Mouse (Mus musculus): ENCODE measurements around the gene Cd79b. TPM values are rescaled to one million over a fixed set of nuclear protein-coding genes. Genes with fewer than 3 reads are reported as not detected.

Cd79b gene
- total RNA-seq, 2 experiments from 2014 or later, result 1.8 to 2.0 TPM

DNA sequence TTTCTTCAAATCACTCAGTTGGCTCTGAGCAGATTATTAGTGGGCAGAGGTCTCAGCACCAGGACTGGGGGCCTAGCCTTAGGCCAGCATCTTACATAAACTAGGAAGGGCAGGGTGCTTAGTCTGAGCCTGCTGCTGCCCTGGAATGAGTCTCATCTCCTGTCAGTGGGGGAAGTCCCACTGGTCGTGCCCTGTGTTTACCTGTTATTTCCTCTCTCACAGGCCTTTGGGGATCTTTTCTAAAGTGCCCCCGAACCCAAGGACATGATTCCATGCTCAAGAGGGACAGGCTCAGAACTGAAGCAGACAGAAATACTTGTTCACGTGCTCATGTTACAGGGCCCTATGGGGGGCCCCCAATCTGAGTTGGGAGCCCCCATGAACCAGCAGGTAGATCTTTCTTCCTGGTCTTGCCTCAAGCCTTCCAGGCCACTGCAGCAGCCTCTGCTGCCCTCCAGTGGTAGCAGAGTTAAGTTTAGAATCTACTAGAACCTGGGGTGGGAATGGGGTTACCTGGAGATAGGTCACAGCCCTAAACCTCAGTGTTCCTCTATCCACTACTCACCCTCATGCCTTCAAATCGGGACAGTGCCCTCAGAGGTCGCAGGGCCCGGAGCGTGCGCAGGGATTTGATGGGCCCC is 11.1 kb upstream of the Cd79b start:
- intact Hi-C loops (cut with DNase I), result loop anchor here (1.0 to 2.0 kb wide), 2 partner anchors 23 to 69 kb away; partner anchors contain the start of genes Ftsj3 and Psmc5
- DNase-seq, result peak; percentile 68 to 85

DNA sequence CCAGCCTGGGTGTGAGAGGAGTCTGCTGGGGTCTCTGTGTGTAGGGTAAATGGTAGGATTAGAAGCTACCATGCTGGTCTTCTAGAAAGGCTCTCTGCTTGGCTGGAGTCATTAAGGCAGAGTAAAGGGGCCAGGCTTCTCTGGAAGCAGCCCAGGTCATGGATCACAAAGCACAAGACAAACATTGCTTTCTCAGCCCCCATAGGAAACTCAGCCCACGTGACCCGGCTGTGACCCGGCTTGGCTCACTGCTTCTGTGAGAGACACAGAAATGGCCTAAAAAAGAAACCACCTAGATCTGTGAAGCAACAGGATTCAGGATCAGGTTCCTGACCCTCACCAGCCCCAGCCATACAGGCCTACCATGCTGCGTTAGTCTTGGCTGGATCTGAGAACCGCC is 10.3 kb upstream of the Cd79b start:
- no peak for DNase-seq
- intact Hi-C loops (cut with DNase I), result loop anchor here (1.0 kb wide), 1 partner anchor 23 kb away; no protein-coding TSS in a partner anchor

DNA sequence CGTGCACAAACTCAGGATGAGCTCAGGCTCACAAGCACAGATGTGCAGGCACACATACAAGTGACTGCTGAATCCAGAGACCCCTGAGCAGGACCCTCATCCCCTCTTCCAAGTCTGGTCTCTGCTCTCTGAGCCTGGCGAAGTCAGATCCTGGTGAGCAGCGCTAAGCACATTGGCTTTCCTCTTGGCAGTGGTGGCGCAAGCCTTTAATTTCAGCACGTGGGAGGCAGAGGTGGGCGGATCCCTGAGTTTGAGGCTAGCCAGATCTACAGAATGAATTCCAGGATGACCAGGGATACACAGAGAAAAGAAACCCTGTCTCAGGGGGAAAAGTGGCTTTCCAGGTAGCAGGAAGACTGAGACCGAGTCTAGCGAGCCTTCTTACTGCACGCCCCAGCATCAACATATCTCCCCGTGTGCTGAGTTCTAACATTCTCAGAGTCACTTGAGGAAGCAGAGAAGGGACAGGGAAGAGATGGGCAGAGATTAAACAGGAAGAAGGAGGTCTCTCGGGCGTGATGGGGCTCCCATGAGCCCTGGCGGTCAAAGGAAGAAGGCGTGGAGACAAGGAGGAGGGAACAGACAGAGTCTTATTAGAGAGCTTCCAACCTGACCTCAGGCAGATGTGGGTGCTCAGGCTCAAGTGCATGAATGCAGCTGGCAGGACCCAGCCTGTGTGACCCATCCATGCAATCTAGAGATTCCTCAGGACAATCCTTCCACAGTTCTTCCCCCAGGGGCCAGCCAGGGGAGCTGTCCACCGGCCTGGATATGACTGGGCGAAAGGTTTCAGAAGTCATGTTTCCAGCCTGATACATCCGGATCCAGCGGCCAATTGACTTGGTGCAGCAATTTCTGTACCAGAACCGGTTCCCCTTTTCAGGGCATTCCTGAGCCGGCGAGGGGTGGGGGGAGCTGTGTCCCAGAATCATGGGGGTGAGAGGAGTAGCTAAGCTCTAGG is 4.1 kb upstream of the Cd79b start:
- no peak for DNase-seq
- intact Hi-C loops (cut with DNase I), result no loop called here

DNA sequence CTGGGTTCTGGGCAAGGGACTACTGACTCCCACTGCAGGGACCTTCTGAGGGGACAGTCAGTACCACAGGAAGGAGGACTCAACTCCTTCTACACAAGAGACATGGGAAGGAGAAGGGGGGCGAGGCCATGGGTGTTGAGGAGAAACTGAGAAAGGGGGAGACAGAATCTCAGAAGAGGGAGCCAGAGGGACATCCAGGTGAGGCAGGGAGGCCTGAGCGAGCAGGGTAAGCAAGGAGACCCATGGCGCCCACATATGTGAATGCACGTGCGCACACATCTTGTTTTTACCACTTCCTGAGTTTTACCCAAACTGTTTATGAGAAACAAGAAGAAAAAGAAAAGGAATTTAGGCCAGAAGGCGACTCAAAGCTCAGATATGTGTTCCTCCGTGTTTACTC is 3.2 kb upstream of the Cd79b start:
- intact Hi-C loops (cut with DNase I), result no loop called here
- no peak for DNase-seq

DNA sequence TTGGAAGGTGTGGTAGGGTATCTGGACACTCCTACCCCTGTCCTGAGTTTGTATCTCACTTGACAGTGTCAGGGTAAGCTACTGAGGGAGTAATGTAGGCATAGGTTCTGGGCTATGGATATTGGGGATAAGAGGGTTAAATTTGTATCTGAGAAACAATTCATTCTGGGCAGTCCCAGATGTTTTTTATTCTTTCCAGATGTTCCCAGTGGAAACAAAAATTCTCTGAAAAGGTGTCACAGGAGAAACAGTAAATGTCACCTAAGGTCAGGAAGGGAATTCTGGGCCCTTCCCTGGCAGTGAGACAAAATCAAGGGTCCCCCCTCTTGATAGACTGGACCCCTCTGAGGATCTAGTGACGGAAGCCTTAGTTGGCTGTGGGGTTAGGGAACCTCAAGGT is 1.9 kb upstream of the Cd79b start:
- intact Hi-C loops (cut with DNase I), result no loop called here
- no peak for DNase-seq

DNA sequence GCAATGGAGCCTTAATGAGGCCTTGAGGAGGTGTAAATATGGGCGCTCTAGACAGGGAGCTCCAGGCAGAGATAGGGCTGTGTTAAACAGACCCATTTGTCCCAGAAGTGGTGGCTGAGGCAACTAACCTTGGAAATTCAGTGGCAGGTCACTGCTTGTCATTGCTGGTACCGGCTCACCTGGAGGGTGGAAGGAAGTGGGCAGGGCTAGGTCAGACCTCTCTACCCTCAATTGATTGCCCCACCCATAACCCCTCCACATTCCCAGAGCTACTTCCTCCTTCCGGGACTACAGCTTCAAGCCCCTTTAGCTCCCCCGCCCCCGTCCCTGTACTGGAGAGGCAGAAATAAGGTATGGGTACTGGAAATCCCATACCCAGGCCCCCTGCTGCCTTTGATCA is 1.0 kb downstream of the Cd79b start:
- DNase-seq, result no peak
- intact Hi-C loops (cut with DNase I), result no loop called here

DNA sequence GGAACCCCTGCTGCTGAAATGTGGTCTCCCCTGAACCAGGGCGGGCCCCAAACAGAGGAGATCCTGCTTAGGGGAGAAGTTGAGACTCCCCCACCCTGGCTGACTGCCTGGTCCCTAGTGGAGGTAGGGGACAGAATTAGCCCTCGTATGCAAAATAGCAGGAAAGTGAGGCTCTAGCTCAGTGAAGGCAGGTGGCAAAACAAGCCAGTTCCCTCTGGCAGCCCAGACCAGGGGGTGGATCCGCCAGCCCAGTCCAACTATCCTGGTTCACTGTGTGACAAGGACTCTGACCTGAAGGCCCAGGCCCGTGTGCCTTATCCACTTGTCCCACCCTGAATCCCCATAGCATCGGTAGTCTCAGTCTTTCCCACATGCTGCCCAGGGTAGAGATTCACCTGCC is 4.4 kb downstream of the Cd79b start:
- intact Hi-C loops (cut with DNase I), result no loop called here
- no peak for DNase-seq

DNA sequence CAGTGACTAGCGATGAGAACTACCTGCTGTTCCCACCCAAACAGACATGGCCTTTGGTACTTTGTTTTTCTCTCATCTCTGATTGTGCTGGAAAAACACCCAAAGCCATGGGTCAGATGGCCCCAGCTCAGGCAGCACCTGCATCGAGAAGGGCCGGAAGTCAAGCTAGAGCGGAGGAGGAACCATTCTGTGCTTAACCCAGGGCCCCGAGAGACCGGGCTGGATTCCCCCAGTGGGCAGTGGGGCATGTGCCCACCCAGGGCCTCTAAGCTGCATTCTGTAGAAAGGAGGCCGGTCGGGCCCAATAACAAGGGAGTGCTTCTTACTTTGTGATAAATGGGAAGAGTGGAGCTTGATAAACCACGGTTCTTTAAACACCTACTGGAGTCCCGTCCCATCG is 6.4 kb downstream of the Cd79b start:
- intact Hi-C loops (cut with DNase I), result no loop called here
- DNase-seq, result no peak

DNA sequence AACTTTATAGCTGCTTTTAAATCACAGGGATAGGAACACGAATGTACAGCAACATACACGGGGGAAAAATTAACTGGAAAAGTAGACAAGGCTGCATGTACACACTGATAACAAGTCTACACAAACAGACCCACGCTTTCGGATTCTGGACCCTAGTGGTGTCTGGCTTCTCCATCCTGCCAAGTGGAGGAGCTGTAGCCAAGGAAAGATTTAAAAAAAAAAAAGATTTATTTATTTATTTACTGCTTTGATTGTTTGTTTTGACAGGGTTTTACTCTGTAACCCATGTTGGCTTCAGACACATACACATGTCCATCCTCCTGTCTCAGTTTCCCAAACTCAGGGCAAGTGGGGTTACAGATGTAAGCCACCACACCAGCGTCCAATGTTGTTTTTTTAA is 7.1 kb downstream of the Cd79b start:
- DNase-seq, result no peak
- intact Hi-C loops (cut with DNase I), result no loop called here

DNA sequence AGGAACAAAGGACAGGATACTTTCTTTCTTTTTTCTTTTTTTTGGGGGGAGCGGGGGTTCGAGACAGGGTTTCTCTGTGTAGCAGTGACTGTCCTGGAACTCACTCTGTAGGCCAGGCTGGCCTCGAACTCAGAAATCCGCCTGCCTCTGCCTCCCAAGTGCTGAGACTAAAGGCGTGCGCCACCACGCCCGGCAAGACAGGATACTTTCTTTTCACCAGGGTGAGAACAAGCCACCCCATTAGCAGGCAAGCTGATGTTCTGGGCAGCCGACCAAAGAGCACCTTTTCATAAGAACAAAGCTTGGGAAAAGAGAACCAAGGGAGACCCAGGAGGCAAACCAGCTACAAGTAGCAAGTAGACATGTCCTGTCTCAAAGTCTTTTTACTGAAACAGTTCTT is 7.8 kb downstream of the Cd79b start:
- no peak for DNase-seq

DNA sequence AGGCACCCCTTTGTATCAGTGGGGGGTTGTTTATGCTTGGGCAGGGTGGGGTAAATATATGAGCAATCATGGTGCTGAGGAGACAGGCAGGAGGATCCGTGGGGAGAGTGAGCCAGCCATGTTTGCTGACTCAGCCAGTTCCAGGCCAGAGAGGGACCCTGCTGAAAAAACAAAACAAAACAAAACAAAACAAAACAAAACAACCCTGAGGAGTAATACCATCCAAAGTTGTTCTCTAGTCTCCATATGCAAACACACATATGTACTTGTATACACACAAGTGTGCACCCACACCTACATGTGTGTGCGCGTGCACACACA is 8.5 kb downstream of the Cd79b start:
- no peak for DNase-seq
- intact Hi-C loops (cut with DNase I), result no loop called here

More for the DNA sequence above, 7.8 kb downstream of the Cd79b start:
- intact Hi-C loops (cut with DNase I), result no loop called here

DNA sequence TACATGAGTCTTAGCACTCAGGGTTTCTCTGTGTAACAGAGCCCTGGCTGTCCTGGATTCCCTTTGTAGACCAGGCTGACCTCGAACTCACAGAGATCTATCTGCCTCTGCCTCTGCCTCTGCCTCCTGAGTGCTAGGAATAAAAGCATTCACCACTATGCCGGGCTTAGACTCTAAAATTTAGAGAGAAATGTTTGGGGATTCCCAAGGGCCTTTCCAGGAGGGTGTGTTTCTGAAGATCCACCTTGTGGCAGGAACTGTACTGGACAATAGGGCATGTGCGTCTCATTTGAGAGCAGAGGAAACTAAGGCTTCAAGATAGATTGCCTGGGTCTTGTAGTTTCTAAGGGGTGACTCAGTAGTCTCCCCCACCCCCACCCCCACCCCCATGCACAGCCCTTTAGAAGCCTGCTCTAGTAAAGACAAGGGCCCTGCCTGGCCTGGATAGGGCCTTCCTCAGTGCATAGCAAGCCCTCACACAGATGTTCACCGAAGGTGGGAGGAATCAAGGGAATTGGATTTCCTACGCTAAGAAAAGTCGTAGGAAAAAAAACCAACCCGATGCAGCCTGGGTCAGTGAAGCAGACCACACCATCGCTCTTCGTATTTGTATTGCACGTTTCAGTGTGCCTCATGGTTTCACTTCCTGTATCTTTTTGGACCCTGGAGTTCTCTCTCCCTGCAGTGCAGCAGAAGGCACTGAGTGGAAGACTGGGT is 9.1 kb downstream of the Cd79b start:
- no peak for DNase-seq
- intact Hi-C loops (cut with DNase I), result no loop called here

DNA sequence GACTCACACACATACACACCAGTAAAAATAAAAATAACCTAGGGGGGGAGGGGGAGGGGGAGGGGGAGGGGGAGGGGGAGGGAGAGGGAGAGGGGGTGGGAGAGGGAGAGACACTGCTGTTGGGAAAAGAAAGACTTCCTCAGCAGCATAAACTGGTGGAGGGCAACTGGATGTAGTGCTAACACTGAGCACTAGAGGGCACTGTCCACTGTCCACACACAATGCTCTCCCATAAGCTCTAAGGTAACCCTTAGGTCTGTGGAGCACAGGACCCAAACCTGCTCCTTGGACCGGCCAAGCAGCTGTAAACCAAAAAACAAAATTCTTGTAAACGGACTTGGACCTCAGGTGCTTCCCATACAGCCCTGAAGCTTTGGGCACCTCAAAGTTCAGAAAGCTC is 11.9 kb downstream of the Cd79b start:
- intact Hi-C loops (cut with DNase I), result loop anchor here (1.0 kb wide), 2 partner anchors 23 to 90 kb away; no protein-coding TSS in a partner anchor
- DNase-seq, result peak; percentile 72 to 83

DNA sequence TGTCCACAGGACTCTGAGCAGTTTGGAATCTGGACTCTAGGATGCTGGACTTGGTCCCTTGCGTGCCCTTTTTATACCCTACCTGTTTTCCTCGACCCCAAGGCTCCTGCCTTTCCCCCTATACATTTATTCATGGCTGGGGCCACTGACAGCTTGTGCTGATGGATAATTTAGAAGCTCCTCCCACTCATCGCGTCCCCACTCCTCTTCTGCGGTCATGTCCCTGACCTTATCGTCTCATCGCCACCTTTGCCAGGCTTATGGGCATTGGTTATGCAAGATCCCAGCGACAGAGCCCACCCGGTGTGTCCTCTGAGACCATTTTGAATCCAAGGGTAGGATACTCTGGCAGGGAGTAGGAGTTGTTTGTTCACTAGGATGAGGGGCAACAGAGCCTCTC is 12.8 kb downstream of the Cd79b start, which contains the start of gene Gh:
Gene Gh, minus strand, starts transcription at position 101 of the 400 bp plus-strand sequence.
- intact Hi-C loops (cut with DNase I), result loop anchor here (1.0 kb wide), 3 partner anchors 24 to 91 kb away; no protein-coding TSS in a partner anchor
- no peak for DNase-seq

DNA sequence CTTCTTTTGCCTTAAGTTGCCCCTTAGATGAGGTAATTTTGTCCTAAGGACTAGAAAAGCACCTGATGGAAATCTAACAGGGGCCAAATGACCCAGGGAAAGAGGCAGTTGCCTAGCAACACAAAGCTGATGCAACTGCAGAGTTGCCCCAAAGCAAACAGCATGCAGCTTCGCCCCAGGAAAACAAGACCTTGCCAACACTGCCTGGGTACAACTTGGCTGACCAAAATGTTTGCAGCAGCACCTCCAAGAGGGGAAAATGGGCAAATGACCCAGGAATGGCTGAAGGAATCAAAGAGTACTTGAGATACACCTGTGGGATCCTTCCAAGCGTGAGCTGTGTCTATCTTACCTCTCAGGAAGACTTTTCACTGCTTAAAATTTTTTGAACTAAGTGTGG is 22.7 kb downstream of the Cd79b start:
- no peak for DNase-seq
- intact Hi-C loops (cut with DNase I), result no loop called here

DNA sequence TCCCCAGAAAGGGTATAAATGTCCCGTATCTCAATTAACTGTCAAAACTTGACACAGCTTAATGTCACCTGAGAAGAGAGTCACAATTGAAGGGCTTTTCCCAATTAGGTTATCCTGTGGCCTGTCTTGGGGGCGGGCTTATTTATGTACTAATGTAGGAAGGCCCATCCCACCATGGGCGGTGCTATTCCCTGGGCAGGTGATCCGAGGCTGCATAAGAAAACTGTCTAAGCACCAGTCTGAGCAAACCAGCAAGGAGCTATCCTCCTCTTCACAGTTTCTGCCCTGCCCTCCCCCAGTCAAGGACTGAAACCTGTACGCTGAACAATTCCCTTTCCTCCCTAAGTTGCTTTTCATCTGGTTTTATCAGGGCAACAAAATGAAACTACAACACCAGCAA is 24.2 kb downstream of the Cd79b start:
- intact Hi-C loops (cut with DNase I), result no loop called here

DNA sequence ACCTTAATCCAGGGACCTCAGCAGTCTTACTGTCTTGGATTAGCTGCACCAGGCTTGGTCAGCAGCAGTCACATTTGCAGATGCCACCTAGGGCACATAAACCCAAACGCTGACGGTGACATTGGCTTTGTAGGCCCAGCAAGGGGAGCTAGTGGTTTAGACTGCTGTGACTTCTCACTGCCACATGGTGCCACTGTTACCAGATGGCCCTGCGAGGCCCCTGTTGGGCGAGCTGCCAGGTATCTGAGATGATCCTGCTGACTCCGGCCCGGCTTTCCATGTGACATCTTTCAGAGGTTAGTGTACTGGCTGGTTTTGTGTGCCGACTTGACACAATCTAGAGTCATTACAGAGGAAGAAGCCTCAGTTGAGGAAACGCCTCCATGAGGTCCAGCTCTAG is 25.2 kb downstream of the Cd79b start:
- peak; percentile 71 to 81 for DNase-seq
- intact Hi-C loops (cut with DNase I), result no loop called here

More for the DNA sequence above, 24.2 kb downstream of the Cd79b start:
- no peak for DNase-seq

DNA sequence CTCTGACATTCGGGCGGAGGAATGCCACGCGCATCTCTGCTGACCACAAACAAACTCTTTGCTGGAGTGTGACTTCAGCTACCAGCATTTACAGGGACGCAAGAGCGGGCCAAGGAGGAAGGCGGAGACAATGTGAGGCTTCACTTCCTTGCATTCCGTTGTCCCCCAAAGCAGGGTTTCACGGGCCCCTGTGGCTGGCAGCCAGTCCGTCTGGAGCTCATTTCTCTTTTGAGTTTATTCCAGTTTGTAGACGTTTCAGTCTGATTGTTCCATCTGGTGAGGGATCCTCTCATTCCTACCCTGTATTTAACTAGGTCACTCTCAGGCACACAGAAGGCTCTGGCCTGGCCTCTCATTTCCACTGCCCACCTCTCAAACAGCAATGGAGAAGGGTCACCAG is 27.6 kb downstream of the Cd79b start:
- intact Hi-C loops (cut with DNase I), result no loop called here

DNA sequence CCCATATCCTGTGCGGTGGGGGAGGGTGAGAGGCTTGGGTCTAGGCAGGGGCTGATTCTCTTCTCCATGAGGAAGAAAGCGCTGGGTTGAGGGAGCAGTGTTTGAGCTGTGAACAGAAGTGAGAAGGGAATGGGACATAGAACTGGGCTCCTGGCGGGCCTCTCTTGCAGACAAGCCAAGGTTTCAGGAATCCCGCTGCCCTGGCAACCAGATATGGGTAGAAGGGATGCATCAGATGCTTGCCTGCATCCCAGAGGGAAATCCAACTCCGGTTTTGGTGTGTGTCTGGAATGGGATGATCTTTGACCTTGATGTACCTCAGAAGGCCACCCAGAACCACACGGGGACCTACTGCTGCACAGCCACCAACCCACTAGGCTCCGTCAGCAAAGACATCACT is 28.4 kb downstream of the Cd79b start:
- intact Hi-C loops (cut with DNase I), result no loop called here
- DNase-seq, result no peak

More for the DNA sequence above, 27.6 kb downstream of the Cd79b start:
- DNase-seq, result no peak

DNA sequence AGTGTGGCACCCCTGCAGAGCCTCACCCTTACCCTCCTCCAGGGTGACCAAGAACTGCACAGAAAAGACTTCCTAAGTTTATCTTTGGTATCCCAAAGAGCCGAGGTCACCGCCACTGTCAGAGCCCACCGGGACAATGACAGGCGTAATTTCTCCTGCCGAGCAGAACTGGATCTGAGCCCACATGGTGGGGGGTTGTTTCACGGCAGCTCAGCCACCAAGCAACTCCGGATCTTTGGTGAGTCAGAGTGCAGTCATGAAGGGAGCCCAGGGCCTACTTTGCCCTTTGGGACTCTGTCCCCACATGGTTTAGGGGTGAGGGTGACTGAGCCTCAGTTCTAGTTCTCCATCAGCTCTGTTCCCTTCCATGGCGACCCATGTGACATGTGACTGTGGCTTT is 30.4 kb downstream of the Cd79b start:
- intact Hi-C loops (cut with DNase I), result no loop called here
- DNase-seq, result no peak

DNA sequence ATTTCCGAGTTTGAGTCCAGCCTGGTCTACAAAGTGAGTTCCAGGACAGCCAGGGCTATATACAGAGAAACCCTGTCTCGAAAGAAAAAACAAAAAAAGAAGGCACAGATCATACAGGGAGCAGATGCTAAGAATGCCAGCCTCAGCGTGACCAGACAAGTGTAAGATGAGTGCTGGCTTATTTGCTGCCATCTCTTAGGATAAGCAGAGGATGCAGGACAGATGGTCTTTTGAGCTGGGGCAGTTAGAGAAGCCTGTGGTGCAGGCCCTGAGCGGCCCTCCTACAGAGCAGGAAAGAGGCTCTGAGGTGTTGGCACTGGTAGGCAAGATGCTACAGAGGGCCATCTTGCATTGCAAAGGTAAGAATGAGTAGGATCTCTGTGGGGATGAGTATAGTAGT is 31.2 kb downstream of the Cd79b start:
- DNase-seq, result no peak
- intact Hi-C loops (cut with DNase I), result no loop called here
